Mouse (Mus musculus): ENCODE data around the gene Srr. TPM values are rescaled to one million over a fixed set of nuclear protein-coding genes. Genes with fewer than 3 reads are reported as not detected.
A peak's percentile ranks its signal among the peaks of the same experiment; 100 is the strongest.

The Srr gene
- polyA plus RNA-seq (2015; fragmentation: Nextera tagmentation; extraction: Ambion mirVana), result 31.5 and 32.9 TPM in 2 replicates

DNA sequence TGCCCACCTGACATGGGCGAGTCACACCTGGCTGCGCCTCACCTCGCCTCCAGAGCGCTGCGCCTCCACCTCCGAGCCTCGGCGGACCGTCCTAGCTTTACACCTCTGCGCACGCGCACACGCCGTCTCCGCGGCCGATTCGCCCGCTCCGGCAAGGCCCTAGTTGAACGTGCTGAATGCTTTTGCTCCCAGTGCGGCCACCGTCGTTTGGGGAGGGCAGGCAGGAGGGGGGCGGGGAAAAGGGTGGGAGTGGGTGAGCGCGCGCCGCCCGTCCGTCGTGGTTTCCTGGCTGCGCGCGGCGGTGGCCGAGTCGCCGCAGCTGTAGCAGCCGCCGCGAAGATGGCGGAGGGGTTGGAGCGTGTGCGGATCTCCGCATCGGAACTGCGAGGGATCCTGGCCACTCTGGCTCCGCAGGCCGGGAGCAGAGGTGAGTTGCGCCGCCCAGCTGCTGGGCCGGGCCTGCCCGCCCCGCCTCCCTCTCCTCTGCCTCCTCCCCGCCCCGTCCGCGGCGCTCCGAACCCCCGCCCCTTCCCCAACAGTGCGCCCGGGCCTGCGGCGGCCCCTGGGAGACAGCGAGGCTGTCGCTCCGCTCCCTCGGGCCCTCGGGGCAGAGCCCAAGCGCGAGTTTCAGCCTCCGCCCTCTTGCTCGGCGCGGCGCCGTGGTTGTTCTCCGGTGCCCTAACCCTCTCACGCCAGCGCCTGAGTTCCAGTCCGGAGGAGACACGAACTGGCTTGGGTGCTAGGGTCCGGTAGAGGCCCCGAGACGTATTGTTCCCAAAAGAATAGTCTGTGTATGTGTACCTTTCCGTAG is at the start of gene Srr, which contains the start of gene Smg6:
TSS of gene Srr (minus strand) at position 372 of the 811 bp plus-strand sequence.
TSS of gene Smg6 (plus strand) at position 247 of the 811 bp plus-strand sequence.
- H3K4me3 ChIP-seq (replicated peaks), result peak within 1 kb of the TSS; percentile 66
- peak; percentile 96 for ATAC-seq
- peaks cover 14% of the 10 kb centered on the region for H3K36me3 ChIP-seq
- no peaks in the 10 kb centered on the region for H3K27me3 ChIP-seq
- H3K4me1 ChIP-seq (replicated peaks), result peaks cover 25% of the 10 kb centered on the region
- H3K4me2 ChIP-seq (replicated peaks), result peak within 1 kb of the TSS; percentile 71
- H3K9me3 ChIP-seq, result no peaks in the 10 kb centered on the region
- H3K9ac ChIP-seq (replicated peaks), result peak within 1 kb of the TSS; percentile 81
- WGBS, result under 1% methylated on average over 71 of the region's 88 CpGs
- H3K27ac ChIP-seq, result peak within 1 kb of the TSS; percentile 96

DNA sequence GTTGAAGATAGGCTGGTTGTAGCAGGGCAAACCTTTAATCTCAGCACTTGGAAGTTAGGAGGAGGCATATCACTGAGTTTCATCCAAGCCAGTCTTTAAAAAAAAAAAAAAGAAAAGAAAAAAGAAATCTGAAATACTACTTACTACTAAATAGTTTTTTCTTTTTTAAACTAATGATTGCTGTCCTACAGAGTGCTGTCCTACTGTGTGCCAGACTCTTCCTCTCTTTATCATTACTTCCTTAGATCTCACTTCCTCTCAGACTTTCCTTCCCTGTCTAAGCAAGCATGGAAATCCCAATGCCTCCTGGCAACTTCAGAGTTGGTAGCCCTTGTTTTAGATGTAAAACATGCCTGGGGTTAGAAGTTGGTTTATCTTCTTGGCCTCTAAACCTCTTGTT is 48.9 kb upstream of the Srr start:
- ATAC-seq, result no peak
- H3K27ac ChIP-seq, result no peak overlapping the region
- H3K4me2 ChIP-seq (replicated peaks), result no peak overlapping the region
- peaks cover 7% of the 10 kb centered on the region; the same call in 1 of the 2 replicates for H3K36me3 ChIP-seq
- no peaks in the 10 kb centered on the region for H3K9me3 ChIP-seq
- H3K27me3 ChIP-seq, result no peaks in the 10 kb centered on the region
- H3K9ac ChIP-seq (replicated peaks), result no peak overlapping the region
- H3K4me3 ChIP-seq (replicated peaks), result no peak overlapping the region
- no peaks in the 10 kb centered on the region for H3K4me1 ChIP-seq (replicated peaks)

DNA sequence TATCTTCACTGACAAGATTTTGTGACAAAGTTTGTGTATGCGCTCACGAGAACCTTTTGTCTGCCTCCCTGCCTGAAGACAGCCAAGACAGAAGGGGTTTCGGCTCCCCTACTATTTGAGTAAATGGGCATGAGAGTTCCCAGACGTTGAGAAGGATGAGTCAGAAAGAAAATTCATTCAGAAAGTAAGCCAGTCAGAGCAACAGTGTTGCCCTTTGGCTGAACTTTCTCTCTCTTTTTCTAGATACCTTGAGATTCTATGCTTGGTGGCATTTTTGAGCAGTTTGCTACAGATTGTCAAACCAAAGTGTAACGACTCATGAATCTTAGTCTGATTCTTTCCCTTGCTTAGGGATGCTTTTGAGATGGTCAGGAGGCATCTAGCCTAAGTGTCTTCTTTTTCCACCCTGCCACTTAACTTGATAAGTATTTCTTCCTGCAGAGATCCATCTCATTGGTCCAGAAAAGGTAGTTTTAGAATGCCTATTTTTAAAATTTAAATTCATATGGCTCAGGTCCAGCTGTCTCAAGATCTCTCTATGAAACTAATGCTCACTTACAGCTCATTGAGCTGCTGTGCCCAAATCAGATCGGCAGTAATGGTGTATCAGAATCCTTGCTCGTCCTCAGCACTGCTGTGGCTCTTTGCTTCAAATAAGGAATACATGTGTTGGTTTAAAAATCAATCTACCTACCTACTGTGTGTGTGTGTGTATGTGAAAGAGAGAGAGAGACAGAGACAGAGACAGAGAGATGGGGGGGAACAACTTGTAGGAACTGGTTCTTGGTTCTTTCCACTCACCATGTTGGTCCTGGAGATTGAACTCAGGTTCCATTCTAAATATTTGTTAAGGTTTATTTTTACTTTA is 47.8 kb upstream of the Srr start:
- no peaks in the 10 kb centered on the region for H3K4me1 ChIP-seq (replicated peaks)
- ATAC-seq, result no peak
- 88% methylated on average over 7 of the region's 7 CpGs for WGBS
- peaks cover 7% of the 10 kb centered on the region; the same call in 1 of the 2 replicates for H3K36me3 ChIP-seq
- H3K9me3 ChIP-seq, result no peaks in the 10 kb centered on the region
- no peaks in the 10 kb centered on the region for H3K27me3 ChIP-seq
- no peak overlapping the region for H3K4me3 ChIP-seq (replicated peaks)
- no peak overlapping the region for H3K9ac ChIP-seq (replicated peaks)
- no peak overlapping the region for H3K27ac ChIP-seq
- H3K4me2 ChIP-seq (replicated peaks), result no peak overlapping the region

DNA sequence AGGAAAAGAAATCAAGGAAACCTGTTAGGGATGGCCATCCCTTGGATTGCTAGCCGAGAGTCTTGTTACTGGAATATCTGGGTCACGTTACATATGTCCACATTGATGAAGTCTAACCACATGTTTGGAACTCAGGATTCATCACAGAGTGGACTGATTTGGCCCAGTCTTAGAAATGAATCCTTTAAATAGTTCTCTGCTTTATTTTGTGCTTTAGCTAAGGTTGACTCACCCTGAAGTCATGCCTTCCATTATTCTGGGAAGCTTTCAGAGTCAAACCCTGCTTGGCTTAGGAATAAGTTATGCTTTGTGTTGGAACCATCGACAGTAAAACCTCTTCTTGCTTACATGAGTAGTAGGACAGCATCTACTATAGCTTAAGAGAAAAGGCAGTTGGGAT is 39.8 kb upstream of the Srr start:
- Histone ChIP-seq H3K27me3 (no peaks in the 10 kb centered on the region), H3K4me3 (replicated peaks) (no peak overlapping the region), H3K4me2 (replicated peaks) (no peak overlapping the region), H3K4me1 (replicated peaks) (no peaks in the 10 kb centered on the region), H3K9ac (replicated peaks) (no peak overlapping the region), H3K27ac (no peak overlapping the region), H3K36me3 (peaks cover 9% of the 10 kb centered on the region), H3K9me3 (no peaks in the 10 kb centered on the region)
- ATAC-seq, result no peak
- over 99% methylated on average over 3 of the region's 3 CpGs for WGBS

DNA sequence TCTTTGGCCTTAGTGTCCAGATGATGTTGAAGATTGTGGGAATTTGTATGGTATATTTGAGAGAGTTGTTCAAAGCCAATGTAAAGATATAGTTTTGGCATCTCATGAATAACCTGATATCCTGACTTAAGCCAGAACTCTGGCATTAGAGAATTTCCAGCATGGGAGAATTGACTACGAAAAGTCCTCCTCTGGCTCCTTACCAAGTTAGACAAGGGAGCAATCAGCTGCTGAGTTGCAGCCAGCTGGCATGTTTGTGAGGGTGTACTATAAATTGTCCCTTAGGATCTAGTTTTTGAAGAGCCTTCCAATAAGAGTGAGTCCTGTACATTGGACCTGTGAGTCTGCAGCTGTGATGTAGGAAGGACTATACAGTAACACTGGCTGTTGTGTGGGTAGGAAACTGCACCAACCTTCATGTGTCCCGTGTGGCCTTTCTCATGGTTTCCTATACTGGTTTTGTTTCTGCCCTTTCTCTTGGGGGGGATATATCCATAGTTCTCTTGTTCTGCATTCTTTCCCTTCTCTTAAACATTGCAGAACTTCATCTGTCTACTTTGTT is 37.2 kb upstream of the Srr start:
- Histone ChIP-seq H3K9me3 (no peaks in the 10 kb centered on the region), H3K36me3 (peaks cover 9% of the 10 kb centered on the region), H3K9ac (replicated peaks) (no peak overlapping the region), H3K4me2 (replicated peaks) (no peak overlapping the region), H3K4me1 (replicated peaks) (no peaks in the 10 kb centered on the region), H3K27ac (no peak overlapping the region), H3K4me3 (replicated peaks) (no peak overlapping the region), H3K27me3 (no peaks in the 10 kb centered on the region)
- 97% methylated on average over 2 of the region's 2 CpGs for WGBS
- no peak for ATAC-seq

DNA sequence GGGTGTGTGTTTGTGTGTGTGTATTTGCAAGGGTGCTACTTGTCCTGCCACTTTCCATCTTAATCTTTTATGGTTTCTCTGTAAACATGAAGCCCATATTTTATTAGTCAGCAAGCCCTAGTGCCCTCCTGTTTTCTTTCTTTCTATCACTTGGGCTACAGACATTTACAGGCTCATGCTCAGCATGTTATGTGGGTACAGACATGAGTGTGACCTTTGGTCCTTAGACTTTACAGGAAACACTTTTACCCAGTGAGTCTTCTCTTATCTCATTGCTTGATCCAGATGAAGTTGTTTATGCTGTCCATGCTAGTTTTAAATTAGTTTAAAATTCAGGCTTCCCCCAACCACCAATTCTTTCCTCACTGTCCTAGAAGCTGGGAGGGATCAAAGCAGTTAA is 36.2 kb upstream of the Srr start:
- Histone ChIP-seq H3K36me3 (peaks cover 12% of the 10 kb centered on the region), H3K4me3 (replicated peaks) (no peak overlapping the region), H3K4me1 (replicated peaks) (no peaks in the 10 kb centered on the region), H3K4me2 (replicated peaks) (no peak overlapping the region), H3K9ac (replicated peaks) (no peak overlapping the region), H3K27me3 (no peaks in the 10 kb centered on the region), H3K9me3 (no peaks in the 10 kb centered on the region), H3K27ac (no peak overlapping the region)
- ATAC-seq, result no peak

DNA sequence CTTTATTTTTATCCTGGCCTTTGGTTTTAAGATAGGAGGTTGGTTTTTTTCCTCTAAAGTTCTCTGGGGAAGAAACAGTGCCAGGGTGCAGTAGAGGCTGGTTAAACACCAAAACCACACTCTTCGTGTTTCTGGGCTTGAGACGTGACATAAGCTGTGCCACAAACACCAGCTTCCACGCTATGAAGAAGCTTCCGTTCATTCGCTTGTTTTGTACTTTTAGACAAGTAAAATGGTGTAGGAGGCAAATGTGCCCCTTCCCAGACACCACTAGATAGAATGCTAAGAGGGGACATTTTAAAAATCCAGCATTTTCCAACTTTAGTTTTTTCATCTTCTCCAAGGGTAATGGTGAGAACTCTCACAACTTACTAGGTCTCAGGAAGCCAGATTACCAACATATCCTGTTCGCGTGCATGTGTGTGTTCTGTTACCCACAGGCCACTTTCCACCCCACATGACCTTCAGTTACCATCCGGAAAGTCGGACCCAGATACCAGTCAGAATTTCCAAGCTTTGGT is 34.3 kb upstream of the Srr start:
- WGBS, result 97% methylated on average over 9 of the region's 9 CpGs
- ATAC-seq, result no peak

DNA sequence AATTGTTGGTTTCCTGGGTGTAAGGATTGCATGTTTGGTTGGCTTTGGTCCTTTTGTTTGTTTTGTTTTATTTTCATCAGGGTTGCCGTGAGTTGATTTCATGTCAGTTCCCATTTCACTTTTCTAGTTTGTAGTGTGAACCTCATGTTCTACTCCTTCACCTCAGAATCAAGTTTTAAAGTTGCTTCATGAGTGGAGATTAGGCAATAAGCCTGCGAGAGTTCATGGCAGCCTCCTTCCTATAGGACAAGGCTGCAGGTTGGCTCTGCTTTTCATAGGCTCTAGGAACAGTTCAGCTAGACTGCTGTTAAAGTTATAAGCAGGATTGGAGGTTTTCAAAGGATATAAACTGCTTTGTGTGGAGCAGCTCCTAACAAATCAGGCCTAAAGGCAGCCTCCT is 33.8 kb upstream of the Srr start:
- no peak overlapping the region for H3K9ac ChIP-seq (replicated peaks)
- H3K9me3 ChIP-seq, result no peaks in the 10 kb centered on the region
- no peaks in the 10 kb centered on the region for H3K4me1 ChIP-seq (replicated peaks)
- ATAC-seq, result no peak
- WGBS, result 91% methylated on average over 2 of the region's 2 CpGs
- H3K36me3 ChIP-seq, result peaks cover 19% of the 10 kb centered on the region
- no peak overlapping the region for H3K27ac ChIP-seq
- H3K27me3 ChIP-seq, result no peaks in the 10 kb centered on the region
- no peak overlapping the region for H3K4me2 ChIP-seq (replicated peaks)
- no peak overlapping the region for H3K4me3 ChIP-seq (replicated peaks)

More for the DNA sequence above, 34.3 kb upstream of the Srr start:
- Histone ChIP-seq H3K4me2 (replicated peaks) (no peak overlapping the region), H3K4me1 (replicated peaks) (no peaks in the 10 kb centered on the region), H3K9me3 (no peaks in the 10 kb centered on the region), H3K36me3 (peaks cover 14% of the 10 kb centered on the region; the same call in 1 of the 2 replicates), H3K27ac (no peak overlapping the region), H3K4me3 (replicated peaks) (no peak overlapping the region), H3K27me3 (no peaks in the 10 kb centered on the region), H3K9ac (replicated peaks) (no peak overlapping the region)

DNA sequence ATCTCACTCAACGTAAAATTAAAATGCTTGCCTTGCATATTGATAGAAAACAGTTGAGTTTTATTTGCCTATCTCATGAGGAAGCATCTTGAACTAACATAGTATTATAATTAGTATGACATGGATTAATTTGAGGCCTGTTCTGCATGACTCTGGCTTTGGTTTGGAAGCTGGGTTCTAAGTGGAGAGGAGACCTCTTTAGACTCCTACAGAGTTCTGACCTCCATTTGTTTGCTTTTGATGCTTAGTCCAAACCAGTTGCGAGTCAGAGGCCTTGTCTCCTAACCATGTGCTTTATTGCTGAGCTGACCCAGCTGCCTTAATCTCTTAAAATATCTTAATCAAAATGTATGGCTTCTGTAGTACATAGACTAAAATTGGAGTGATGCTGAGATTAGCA is 31.9 kb upstream of the Srr start:
- Histone ChIP-seq H3K9me3 (no peaks in the 10 kb centered on the region), H3K9ac (replicated peaks) (no peak overlapping the region), H3K27me3 (no peaks in the 10 kb centered on the region), H3K27ac (no peak overlapping the region), H3K4me2 (replicated peaks) (no peak overlapping the region), H3K4me1 (replicated peaks) (no peaks in the 10 kb centered on the region), H3K36me3 (peaks cover 19% of the 10 kb centered on the region), H3K4me3 (replicated peaks) (no peak overlapping the region)
- 91% methylated on average over 2 of the region's 2 CpGs for WGBS
- no peak for ATAC-seq

DNA sequence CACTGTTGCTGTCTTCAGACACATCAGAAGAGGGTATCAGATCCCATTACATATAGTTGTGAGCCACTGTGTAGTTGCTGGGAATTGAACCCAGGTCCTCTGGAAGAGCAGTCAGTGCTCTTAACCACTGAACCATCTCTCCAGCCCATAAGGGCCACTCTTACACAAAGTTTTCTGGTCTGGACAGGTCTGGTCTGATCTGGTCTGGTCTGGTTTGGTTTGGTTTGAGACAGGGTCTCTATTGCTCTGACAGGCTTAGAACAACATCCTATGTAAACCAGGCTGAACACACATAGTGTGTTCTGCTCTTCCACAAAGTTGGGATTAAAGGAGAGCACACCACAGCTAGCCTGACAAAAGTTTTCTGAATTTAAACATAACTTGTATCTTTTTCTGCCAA is 30.3 kb upstream of the Srr start:
- peaks cover 23% of the 10 kb centered on the region for H3K36me3 ChIP-seq

DNA sequence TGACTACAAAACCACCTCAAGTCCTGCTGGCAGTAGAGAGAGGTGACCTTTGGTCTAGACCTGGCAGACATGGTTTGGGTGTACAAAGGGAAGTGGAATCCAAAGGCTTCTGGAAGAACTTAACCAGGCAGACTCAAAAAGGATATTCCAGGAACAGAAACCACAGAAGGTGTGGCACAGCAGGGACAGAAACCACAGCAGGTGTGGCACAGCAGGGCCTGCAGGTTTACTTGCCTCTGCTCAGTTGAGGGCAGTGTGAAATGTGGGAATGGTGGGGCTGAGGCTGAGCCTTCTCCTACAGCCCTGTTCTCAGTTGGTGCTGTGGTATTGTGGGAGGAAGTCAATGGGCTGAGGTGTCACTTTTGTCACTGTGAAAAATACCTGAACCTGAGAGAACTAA is 29.2 kb upstream of the Srr start:
- Histone ChIP-seq H3K9ac (replicated peaks) (no peak overlapping the region), H3K27ac (no peak overlapping the region), H3K4me2 (replicated peaks) (no peak overlapping the region), H3K36me3 (peaks cover 23% of the 10 kb centered on the region), H3K9me3 (no peaks in the 10 kb centered on the region), H3K4me1 (replicated peaks) (no peaks in the 10 kb centered on the region), H3K4me3 (replicated peaks) (no peak overlapping the region), H3K27me3 (no peaks in the 10 kb centered on the region)
- ATAC-seq, result no peak

More for the DNA sequence above, 30.3 kb upstream of the Srr start:
- H3K27me3 ChIP-seq, result no peaks in the 10 kb centered on the region
- H3K4me1 ChIP-seq (replicated peaks), result no peaks in the 10 kb centered on the region
- no peak overlapping the region for H3K27ac ChIP-seq
- H3K4me2 ChIP-seq (replicated peaks), result no peak overlapping the region
- no peak for ATAC-seq
- no peaks in the 10 kb centered on the region for H3K9me3 ChIP-seq
- H3K9ac ChIP-seq (replicated peaks), result no peak overlapping the region
- no peak overlapping the region for H3K4me3 ChIP-seq (replicated peaks)

DNA sequence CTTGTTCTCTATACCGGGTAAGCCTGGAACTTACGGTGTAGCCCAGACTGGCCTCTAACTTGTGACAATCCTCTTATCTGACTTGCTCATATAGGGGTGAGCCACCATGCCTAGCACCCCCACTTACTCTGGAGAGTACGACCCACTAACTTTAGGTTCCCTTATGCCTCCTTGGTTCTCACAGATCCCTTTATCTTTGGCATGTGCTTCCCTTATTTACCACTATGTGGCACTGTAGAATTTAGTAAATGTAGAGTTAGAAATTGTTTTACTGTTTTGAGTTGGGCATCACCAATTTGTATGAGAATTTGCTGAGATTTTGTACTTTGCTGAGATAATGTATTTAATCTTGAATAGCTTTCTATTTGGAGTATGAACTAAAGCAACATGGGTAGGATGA is 20.6 kb upstream of the Srr start:
- H3K4me2 ChIP-seq (replicated peaks), result no peak overlapping the region
- H3K9ac ChIP-seq (replicated peaks), result no peak overlapping the region
- H3K27ac ChIP-seq, result no peak overlapping the region
- no peaks in the 10 kb centered on the region for H3K4me1 ChIP-seq (replicated peaks)
- H3K27me3 ChIP-seq, result no peaks in the 10 kb centered on the region
- no peak overlapping the region for H3K4me3 ChIP-seq (replicated peaks)
- H3K36me3 ChIP-seq, result peaks cover 36% of the 10 kb centered on the region
- 70% methylated on average over 3 of the region's 3 CpGs for WGBS
- no peaks in the 10 kb centered on the region for H3K9me3 ChIP-seq
- no peak for ATAC-seq
